20 mouse cellular contexts compared by ENCODE assay signal in genomic region chr1:135946247-135946646, GRCm38 (mm10). TPM values are rescaled to one million over a fixed set of nuclear protein-coding genes. Genes with fewer than 3 reads are reported as not detected.
A peak's percentile ranks its signal among the peaks of the same experiment; 100 is the strongest.
DNase-seq lines count a peak whose midpoint lies in the region; ATAC-seq and TF ChIP-seq lines count a peak whose summit lies in the region.
"Had no signal": no experiment of that assay in that cellular context is flagged by ENCODE, and none has a peak within 500 bp of the region (broad histone marks: within the 10 kb centered on the region; RNA-seq: fewer than 3 reads in every experiment).

No protein-coding gene starts in this region.

- 61% methylated on average over 4 of the region's 4 CpGs for WGBS in intestine, postnatal 0 days

- no peaks in the 10 kb centered on the region for H3K36me3 ChIP-seq in intestine, postnatal 0 days (ENCODE audit: control insufficient read depth, insufficient read depth)
- H3K36me3 ChIP-seq: embryonic facial prominence, embryonic 12.5 days; G1E; hindbrain, embryonic 10.5 days; neural tube, embryonic 15.5 days had no signal

- TF ChIP-seq CTCF in intestine, postnatal 0 days (IDR thresholded peaks at IDR 0.05; ENCODE audit: low read depth) = no peak

- no peaks in the 10 kb centered on the region for H3K9me3 ChIP-seq in intestine, postnatal 0 days (ENCODE audit: control insufficient read depth)
- H3K9me3 ChIP-seq: embryonic facial prominence, embryonic 12.5 days; forebrain, embryonic 13.5 days; G1E; hindbrain, embryonic 10.5 days; megakaryocyte, embryonic 14.5 days; neural tube, embryonic 15.5 days had no signal

- no peak overlapping the region for H3K9ac ChIP-seq in intestine, postnatal 0 days (ENCODE audit: low read depth, low read length)
- H3K9ac ChIP-seq: embryonic facial prominence, embryonic 12.5 days; forebrain, embryonic 13.5 days; neural tube, embryonic 15.5 days had no signal

- no peak overlapping the region for H3K4me2 ChIP-seq in intestine, postnatal 0 days (replicated peaks; ENCODE audit: low read depth)
- H3K4me2 ChIP-seq: embryonic facial prominence, embryonic 12.5 days; forebrain, embryonic 13.5 days; liver, embryonic 11.5 days; neural tube, embryonic 15.5 days had no signal

- DNase-seq in layer of hippocampus, adult 8-10 months (ENCODE audit: low spot score in 2 of 2) = peak; percentile 29 to 44
- no peak for DNase-seq in layer of hippocampus, postnatal 14 days (ENCODE audit: low spot score in 2 of 2)
- DNase-seq in 3T3-L1 (ENCODE audit: low read depth, low spot score) = peak; percentile 82
- peak; percentile 9 for DNase-seq in MN1 (ENCODE audit: low spot score)
- DNase-seq in left cerebral cortex, postnatal 14 days (ENCODE audit: low spot score in 2 of 2) = peak; percentile 16 to 77
- DNase-seq in heart, postnatal 25 days (ENCODE audit: low spot score) = no peak
- DNase-seq in heart, postnatal 4 days = no peak

- no peaks in the 10 kb centered on the region for H3K27me3 ChIP-seq in intestine, postnatal 0 days (replicated peaks; ENCODE audit: control insufficient read depth, insufficient read depth, low read length)

- H3K4me3 ChIP-seq in intestine, postnatal 0 days (ENCODE audit: low read depth, low read length) = no peak overlapping the region
- H3K4me3 ChIP-seq: embryonic facial prominence, embryonic 12.5 days; erythroblast, embryonic 14.5 days; forebrain, embryonic 13.5 days; hindbrain, embryonic 10.5 days; megakaryocyte, embryonic 14.5 days; neural tube, embryonic 15.5 days had no signal

- H3K4me1 ChIP-seq in intestine, postnatal 0 days (replicated peaks; ENCODE audit: control insufficient read depth, insufficient read depth, low read length) = no peaks in the 10 kb centered on the region
- H3K4me1 ChIP-seq: embryonic facial prominence, embryonic 12.5 days; forebrain, embryonic 13.5 days; neural tube, embryonic 15.5 days had no signal

- H3K27ac ChIP-seq in intestine, postnatal 0 days (ENCODE audit: low read depth, low read length) = no peak overlapping the region
- H3K27ac ChIP-seq: embryonic facial prominence, embryonic 12.5 days; forebrain, embryonic 13.5 days; hindbrain, embryonic 10.5 days; neural tube, embryonic 15.5 days had no signal

- ATAC-seq in intestine, postnatal 0 days = no peak
- ATAC-seq: forebrain, embryonic 13.5 days had no signal

- intact Hi-C loops in left cerebral cortex, postnatal 14 days (cut with DNase I) = loop anchor here (10.0 kb wide), 2 partner anchors 191 to 221 kb away; partner anchors contain the start of gene Csrp1
- intact Hi-C loops in heart, postnatal 25 days (cut with DNase I) = no loop called here

RNA-seq across cellular contexts. Expression of gene Pkp1, which starts 27.2 kb away (rescaled TPM):
- not detected for total RNA-seq in layer of hippocampus, adult 8-10 months (2022)
- total RNA-seq in layer of hippocampus, postnatal 14 days (2021) = under 1 TPM in 1 of 2 experiments, not detected in 1; 0.16 TPM
- total RNA-seq in left cerebral cortex, postnatal 14 days (2021) = under 1 TPM; 0.13 to 0.30 TPM
- 0.03 and 0.07 TPM in 2 replicates for polyA plus RNA-seq in intestine, postnatal 0 days (2015; fragmentation: Nextera tagmentation; extraction: Ambion mirVana)
- total RNA-seq in heart, postnatal 25 days (2021) = not detected
- under 1 TPM; 0.10 to 0.11 TPM for total RNA-seq in heart, postnatal 4 days (2021)
- total RNA-seq: adrenal gland, adult 2 months; heart, adult 18-20 months had no signal
- polyA plus RNA-seq: adrenal gland, adult 2 months; erythroblast, embryonic 14.5 days; forebrain, embryonic 13.5 days; G1E had no signal

RNA-seq across cellular contexts. Expression of gene Igfn1, which starts 59.9 kb away (rescaled TPM):
- total RNA-seq in layer of hippocampus, adult 8-10 months (2022) = under 1 TPM; 0.35 to 0.61 (median 0.38) TPM
- under 1 TPM; 0.19 to 0.62 TPM for total RNA-seq in layer of hippocampus, postnatal 14 days (2021)
- 1 to 10 TPM; 1.8 to 2.9 TPM for total RNA-seq in left cerebral cortex, postnatal 14 days (2021)
- polyA plus RNA-seq in intestine, postnatal 0 days (2015; fragmentation: Nextera tagmentation; extraction: Ambion mirVana) = 0.03 and 0.09 TPM in 2 replicates
- total RNA-seq in heart, postnatal 25 days (2021) = under 1 TPM in 1 of 2 experiments, not detected in 1; 0.20 TPM
- under 1 TPM in 1 of 2 experiments, not detected in 1; 0.14 TPM for total RNA-seq in heart, postnatal 4 days (2021)
- polyA plus RNA-seq: erythroblast, embryonic 14.5 days; forebrain, embryonic 13.5 days; liver, embryonic 11.5 days; lung, adult 2 months; midbrain, embryonic 14.5 days; neural tube, embryonic 15.5 days had no signal

Comparison
In these comparisons a context has a peak if more than half of its experiments do, and no peak if none do; other contexts are left out.
1. DNase-seq: peak in layer of hippocampus, adult 8-10 months (2 of 2), 3T3-L1 (single experiment), MN1 (single experiment) and left cerebral cortex, postnatal 14 days (2 of 2); none in layer of hippocampus, postnatal 14 days (0 of 2), heart, postnatal 25 days (single experiment) and heart, postnatal 4 days (single experiment).